ENCODE assay signal across 19 mouse cellular contexts in genomic region chr4:66522097-66522809, GRCm38 (mm10).
DNase-seq lines count a peak whose midpoint lies in the region; ATAC-seq and TF ChIP-seq lines count a peak whose summit lies in the region.
"Had no signal": no experiment of that assay in that cellular context is flagged by ENCODE, and none has a peak within 500 bp of the region (broad histone marks: within the 10 kb centered on the region; RNA-seq: fewer than 3 reads in every experiment).

No protein-coding gene starts in this region.

- peak; percentile 37 for TF ChIP-seq CTCF in forebrain, postnatal 0 days (IDR thresholded peaks at IDR 0.05; ENCODE audit: low read depth)
- TF ChIP-seq CTCF in midbrain, postnatal 0 days (IDR thresholded peaks at IDR 0.05), result peak; percentile 45; the same call in 1 of the 2 replicates

- H3K4me2 ChIP-seq in forebrain, embryonic 14.5 days (ENCODE audit: low read length), result no peak overlapping the region
- no peak overlapping the region for H3K4me2 ChIP-seq in forebrain, embryonic 11.5 days (ENCODE audit: low read depth, low read length, severe bottlenecking)
- H3K4me2 ChIP-seq in midbrain, embryonic 13.5 days (replicated peaks), result no peak overlapping the region
- no peak overlapping the region for H3K4me2 ChIP-seq in forebrain, postnatal 0 days (ENCODE audit: low read depth)
- no peak overlapping the region for H3K4me2 ChIP-seq in midbrain, postnatal 0 days (ENCODE audit: low read depth, low read length, poor library complexity, severe bottlenecking)
- H3K4me2 ChIP-seq: heart, embryonic 11.5 days; neural tube, embryonic 13.5 days had no signal

- WGBS in forebrain, embryonic 14.5 days, result 62% methylated on average over 2 of the region's 2 CpGs
- 81% methylated on average over 2 of the region's 2 CpGs for WGBS in forebrain, embryonic 11.5 days
- 72% methylated on average over 2 of the region's 2 CpGs for WGBS in midbrain, embryonic 13.5 days
- WGBS in midbrain, embryonic 10.5 days, result 82% methylated on average over 2 of the region's 2 CpGs
- WGBS in forebrain, postnatal 0 days, result 46% methylated on average over 2 of the region's 2 CpGs
- 81% methylated on average over 2 of the region's 2 CpGs for WGBS in midbrain, postnatal 0 days

- no peaks in the 10 kb centered on the region for H3K36me3 ChIP-seq in forebrain, embryonic 14.5 days (ENCODE audit: control insufficient read depth, insufficient read depth, low read length)
- H3K36me3 ChIP-seq in forebrain, embryonic 11.5 days (ENCODE audit: control insufficient read depth, insufficient read depth, low read length), result no peaks in the 10 kb centered on the region
- no peaks in the 10 kb centered on the region for H3K36me3 ChIP-seq in midbrain, embryonic 13.5 days
- no peaks in the 10 kb centered on the region for H3K36me3 ChIP-seq in midbrain, embryonic 10.5 days
- H3K36me3 ChIP-seq in forebrain, postnatal 0 days (ENCODE audit: insufficient read depth), result no peaks in the 10 kb centered on the region
- no peaks in the 10 kb centered on the region for H3K36me3 ChIP-seq in midbrain, postnatal 0 days (ENCODE audit: insufficient read depth, low read length)
- H3K36me3 ChIP-seq: neural tube, embryonic 13.5 days had no signal

- H3K27me3 ChIP-seq in forebrain, embryonic 14.5 days (replicated peaks; ENCODE audit: control insufficient read depth, insufficient read depth, low read length), result no peaks in the 10 kb centered on the region
- no peaks in the 10 kb centered on the region for H3K27me3 ChIP-seq in forebrain, embryonic 11.5 days (ENCODE audit: control insufficient read depth, insufficient read depth, low read length)
- no peaks in the 10 kb centered on the region for H3K27me3 ChIP-seq in midbrain, embryonic 13.5 days
- H3K27me3 ChIP-seq in midbrain, embryonic 10.5 days (ENCODE audit: low read depth, poor library complexity, severe bottlenecking), result no peaks in the 10 kb centered on the region
- no peaks in the 10 kb centered on the region for H3K27me3 ChIP-seq in forebrain, postnatal 0 days (ENCODE audit: insufficient read depth, low read length)
- H3K27me3 ChIP-seq in midbrain, postnatal 0 days (ENCODE audit: insufficient read depth, low read length), result no peaks in the 10 kb centered on the region
- H3K27me3 ChIP-seq: neural tube, embryonic 13.5 days had no signal

- no peak overlapping the region for H3K9ac ChIP-seq in forebrain, embryonic 14.5 days (ENCODE audit: low read length)
- no peak overlapping the region for H3K9ac ChIP-seq in forebrain, embryonic 11.5 days (ENCODE audit: low read length)
- no peak overlapping the region for H3K9ac ChIP-seq in midbrain, embryonic 13.5 days (replicated peaks)
- H3K9ac ChIP-seq in forebrain, postnatal 0 days, result no peak overlapping the region
- no peak overlapping the region for H3K9ac ChIP-seq in midbrain, postnatal 0 days (replicated peaks; ENCODE audit: low read length, poor library complexity, severe bottlenecking)
- H3K9ac ChIP-seq: neural tube, embryonic 13.5 days had no signal

- H3K9me3 ChIP-seq in forebrain, embryonic 14.5 days (replicated peaks; ENCODE audit: control insufficient read depth, low read length), result no peaks in the 10 kb centered on the region
- no peaks in the 10 kb centered on the region for H3K9me3 ChIP-seq in forebrain, embryonic 11.5 days (ENCODE audit: control insufficient read depth, low read length)
- no peaks in the 10 kb centered on the region for H3K9me3 ChIP-seq in midbrain, embryonic 13.5 days
- no peaks in the 10 kb centered on the region for H3K9me3 ChIP-seq in midbrain, embryonic 10.5 days (replicated peaks)
- H3K9me3 ChIP-seq in forebrain, postnatal 0 days (ENCODE audit: low read length), result no peaks in the 10 kb centered on the region
- H3K9me3 ChIP-seq in midbrain, postnatal 0 days (ENCODE audit: low read length), result no peaks in the 10 kb centered on the region
- H3K9me3 ChIP-seq: neural tube, embryonic 13.5 days had no signal

- no peaks in the 10 kb centered on the region for H3K4me1 ChIP-seq in forebrain, embryonic 14.5 days (ENCODE audit: control insufficient read depth, insufficient read depth, low read length)
- no peaks in the 10 kb centered on the region for H3K4me1 ChIP-seq in forebrain, embryonic 11.5 days (replicated peaks; ENCODE audit: control insufficient read depth, insufficient read depth, low read length)
- H3K4me1 ChIP-seq in midbrain, embryonic 13.5 days (replicated peaks), result peaks cover 6% of the 10 kb centered on the region
- H3K4me1 ChIP-seq in midbrain, embryonic 10.5 days, result no peaks in the 10 kb centered on the region
- H3K4me1 ChIP-seq in forebrain, postnatal 0 days (ENCODE audit: insufficient read depth), result no peaks in the 10 kb centered on the region
- no peaks in the 10 kb centered on the region for H3K4me1 ChIP-seq in midbrain, postnatal 0 days (ENCODE audit: insufficient read depth, low read length)

- peak; percentile 62 for DNase-seq in forebrain, embryonic 14.5 days (ENCODE audit: low spot score)
- no peak for DNase-seq in forebrain, embryonic 11.5 days (ENCODE audit: low spot score)
- no peak for DNase-seq in midbrain, embryonic 10.5 days (ENCODE audit: low spot score)
- no peak for DNase-seq in forebrain, postnatal 0 days
- peak; percentile 39 for DNase-seq in midbrain, postnatal 0 days (ENCODE audit: low spot score)
- DNase-seq in left cerebral cortex, adult 11 months (ENCODE audit: low spot score), result no peak
- DNase-seq: adrenal gland, adult 2 months; heart, postnatal 10 days; kidney, adult 2 months; kidney, postnatal 10 days; layer of hippocampus, postnatal 36 days; liver; lung, postnatal 10 days; thymus, adult 18-20 months; thymus, postnatal 4 days had no signal

- H3K4me3 ChIP-seq in forebrain, embryonic 14.5 days (ENCODE audit: low read depth, low read length), result no peak overlapping the region
- H3K4me3 ChIP-seq in forebrain, embryonic 11.5 days (ENCODE audit: low read depth, low read length), result no peak overlapping the region
- H3K4me3 ChIP-seq in midbrain, embryonic 13.5 days (replicated peaks), result no peak overlapping the region
- no peak overlapping the region for H3K4me3 ChIP-seq in midbrain, embryonic 10.5 days
- no peak overlapping the region for H3K4me3 ChIP-seq in forebrain, postnatal 0 days (ENCODE audit: low read depth, low read length)
- no peak overlapping the region for H3K4me3 ChIP-seq in midbrain, postnatal 0 days (ENCODE audit: low read depth, low read length)
- H3K4me3 ChIP-seq: neural tube, embryonic 13.5 days had no signal

- no peak overlapping the region for H3K27ac ChIP-seq in forebrain, embryonic 14.5 days (ENCODE audit: low read depth, low read length)
- H3K27ac ChIP-seq in forebrain, embryonic 11.5 days (ENCODE audit: low read depth, low read length), result no peak overlapping the region
- no peak overlapping the region for H3K27ac ChIP-seq in midbrain, embryonic 13.5 days
- no peak overlapping the region for H3K27ac ChIP-seq in midbrain, embryonic 10.5 days (replicated peaks)
- H3K27ac ChIP-seq in forebrain, postnatal 0 days (ENCODE audit: low read depth, low read length), result no peak overlapping the region
- no peak overlapping the region for H3K27ac ChIP-seq in midbrain, postnatal 0 days (ENCODE audit: low read depth, low read length)
- H3K27ac ChIP-seq: neural tube, embryonic 13.5 days had no signal

- peak; percentile 32; the same call in 1 of the 2 replicates for ATAC-seq in forebrain, embryonic 14.5 days
- no peak for ATAC-seq in forebrain, embryonic 11.5 days (replicated peaks; ENCODE audit: low FRiP score)
- ATAC-seq in midbrain, embryonic 13.5 days, result 0 out of 2 replicates have a peak, but pooled peaks have one; percentile 19
- ATAC-seq in forebrain, postnatal 0 days, result 0 out of 2 replicates have a peak, but pooled peaks have one; percentile 14
- ATAC-seq in midbrain, postnatal 0 days (ENCODE audit: low FRiP score), result no peak
- ATAC-seq: inflammation-experienced regulatory T-cells, adult 6 months had no signal

Comparison
In these comparisons a context has a peak if more than half of its experiments do, and no peak if none do; other contexts are left out.
1. ATAC-seq: peak in forebrain, embryonic 14.5 days (single experiment), midbrain, embryonic 13.5 days (single experiment) and forebrain, postnatal 0 days (single experiment); none in forebrain, embryonic 11.5 days (single experiment) and midbrain, postnatal 0 days (single experiment).
2. DNase-seq: peak in forebrain, embryonic 14.5 days (single experiment) and midbrain, postnatal 0 days (single experiment); none in forebrain, embryonic 11.5 days (single experiment), midbrain, embryonic 10.5 days (single experiment), forebrain, postnatal 0 days (single experiment) and left cerebral cortex, adult 11 months (single experiment).